ENCODE assay signal across 18 mouse cellular contexts in genomic region chr3:50275023-50275422, GRCm38 (mm10).
"Had no signal": no experiment of that assay in that cellular context is flagged by ENCODE, and none has a peak within 500 bp of the region (broad histone marks: within the 10 kb centered on the region; RNA-seq: fewer than 3 reads in every experiment).

No protein-coding gene starts in this region.

- DNase-seq: kidney, adult 11 months; kidney, adult 9 months; kidney, postnatal 36 days; layer of hippocampus, adult 9-11 months; layer of hippocampus, postnatal 36 days; lung, postnatal 14 days; retina, postnatal 1 day; right cerebral cortex, postnatal 4 days; spleen, adult 18-20 months; thymus, adult 18-20 months; thymus, postnatal 14 days had no signal

- H3K9me3 ChIP-seq: limb, embryonic 15.5 days; liver, embryonic 12.5 days; lung, embryonic 15.5 days; megakaryocyte, embryonic 14.5 days; midbrain, embryonic 13.5 days had no signal

- H3K4me3 ChIP-seq: limb, embryonic 15.5 days; liver, embryonic 12.5 days; lung, embryonic 15.5 days; megakaryocyte, embryonic 14.5 days; midbrain, embryonic 13.5 days had no signal

- H3K4me2 ChIP-seq: limb, embryonic 15.5 days; liver, embryonic 12.5 days; lung, embryonic 15.5 days; midbrain, embryonic 13.5 days had no signal

- H3K27ac ChIP-seq: kidney, postnatal 0 days; limb, embryonic 15.5 days; liver, embryonic 12.5 days; lung, embryonic 15.5 days; macrophage; midbrain, embryonic 13.5 days had no signal

- H3K4me1 ChIP-seq: limb, embryonic 15.5 days; liver, embryonic 12.5 days; lung, embryonic 15.5 days; megakaryocyte, embryonic 14.5 days had no signal

- H3K36me3 ChIP-seq: limb, embryonic 15.5 days; liver, embryonic 12.5 days; lung, embryonic 15.5 days; midbrain, embryonic 13.5 days had no signal

- H3K27me3 ChIP-seq: limb, embryonic 15.5 days; liver, embryonic 12.5 days; lung, embryonic 15.5 days; megakaryocyte, embryonic 14.5 days; midbrain, embryonic 13.5 days had no signal

- H3K9ac ChIP-seq: limb, embryonic 15.5 days; liver, embryonic 12.5 days; lung, embryonic 15.5 days; midbrain, embryonic 13.5 days had no signal

- ATAC-seq: liver, embryonic 12.5 days; midbrain, embryonic 13.5 days had no signal
